Mouse (Mus musculus) heart, adult 11 months (tissue): ENCODE measurements around the gene Fbxl4.

ENCODE experiments used
- DNase-seq: peaks from one replicate; pipeline ENCODE4 v3.0.0; 2022

The Fbxl4 gene

GRCm38 (mm10) chr4:22357266-22357930 is at the start of gene Fbxl4:
Gene Fbxl4, plus strand, starts transcription at chr4:22357543.
- DNase-seq = peak; percentile 99

DNA sequence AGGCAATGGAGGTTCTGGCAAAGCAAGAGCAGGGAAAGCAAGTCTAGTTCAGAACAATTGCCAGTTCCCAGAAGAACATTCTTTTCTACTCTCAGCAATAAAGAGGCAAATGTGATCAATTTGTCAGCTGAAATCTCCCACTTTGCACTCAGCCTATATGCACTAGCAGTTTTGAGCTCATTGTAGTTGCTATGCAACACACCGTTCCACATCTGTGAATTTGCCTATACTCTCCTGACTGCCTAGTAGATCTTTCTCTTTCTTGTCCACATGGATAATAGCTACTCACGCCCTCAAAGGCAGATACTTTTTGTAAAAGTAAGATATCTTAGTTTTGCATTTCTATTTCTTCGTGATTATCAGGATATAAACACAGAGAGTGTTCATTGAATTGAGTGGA is 42.8 kb upstream of the Fbxl4 start:
- DNase-seq = no peak

- peak; percentile 66 for DNase-seq
Observed at GRCm38 (mm10) chr4:22342816-22343573, 14.3 kb upstream of the Fbxl4 start.

DNA sequence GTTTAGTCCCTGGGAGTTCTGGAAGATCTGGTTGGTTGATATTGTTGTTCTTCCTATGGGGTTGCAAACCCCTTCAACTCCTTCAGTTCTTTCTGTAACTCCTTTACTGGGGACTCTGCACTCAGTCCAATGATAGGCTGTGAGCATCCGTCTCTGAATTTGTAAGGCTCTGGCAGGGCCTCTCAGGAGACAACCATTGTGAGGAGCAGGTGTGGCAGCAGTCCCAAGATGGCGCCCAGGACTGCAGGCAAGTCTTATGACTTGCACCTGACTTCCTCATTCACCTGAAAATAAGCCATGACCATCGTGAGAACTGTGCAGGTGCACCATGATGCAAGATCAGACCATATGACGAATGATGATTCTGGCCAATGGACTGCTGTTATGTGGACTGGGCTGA is 8.3 kb upstream of the Fbxl4 start:
- DNase-seq = peak; percentile 82

GRCm38 (mm10) chr4:22357931-22358300 is 573 bp downstream of the Fbxl4 start:
- DNase-seq = no peak

GRCm38 (mm10) chr4:22358487-22358886 is 1.1 kb downstream of the Fbxl4 start:
- peak; percentile 89 for DNase-seq

- peak; percentile 49 for DNase-seq
Observed at GRCm38 (mm10) chr4:22367368-22367767, 10.0 kb downstream of the Fbxl4 start.

GRCm38 (mm10) chr4:22378516-22378915 is 21.2 kb downstream of the Fbxl4 start:
- no peak for DNase-seq

DNA sequence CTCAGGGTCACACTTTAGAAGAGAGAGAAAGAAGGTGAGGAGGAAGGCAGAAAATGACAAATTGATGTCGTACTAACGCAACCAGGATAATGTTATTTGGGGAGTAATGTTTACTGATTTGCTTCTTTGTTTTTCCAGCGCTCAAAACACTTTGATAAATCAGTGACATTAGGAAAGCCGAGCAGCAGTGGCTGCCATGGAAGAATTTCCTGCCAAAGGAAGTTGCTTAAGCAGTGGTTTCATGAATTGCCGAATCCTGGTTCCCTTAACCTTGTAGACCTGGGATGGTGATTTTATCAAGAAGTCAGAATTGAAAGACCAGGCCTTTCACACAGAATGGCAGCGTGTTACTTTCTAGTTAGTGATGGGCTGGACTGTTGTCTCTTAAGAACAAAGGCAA is 23.3 kb downstream of the Fbxl4 start:
- DNase-seq = peak; percentile 58

DNA sequence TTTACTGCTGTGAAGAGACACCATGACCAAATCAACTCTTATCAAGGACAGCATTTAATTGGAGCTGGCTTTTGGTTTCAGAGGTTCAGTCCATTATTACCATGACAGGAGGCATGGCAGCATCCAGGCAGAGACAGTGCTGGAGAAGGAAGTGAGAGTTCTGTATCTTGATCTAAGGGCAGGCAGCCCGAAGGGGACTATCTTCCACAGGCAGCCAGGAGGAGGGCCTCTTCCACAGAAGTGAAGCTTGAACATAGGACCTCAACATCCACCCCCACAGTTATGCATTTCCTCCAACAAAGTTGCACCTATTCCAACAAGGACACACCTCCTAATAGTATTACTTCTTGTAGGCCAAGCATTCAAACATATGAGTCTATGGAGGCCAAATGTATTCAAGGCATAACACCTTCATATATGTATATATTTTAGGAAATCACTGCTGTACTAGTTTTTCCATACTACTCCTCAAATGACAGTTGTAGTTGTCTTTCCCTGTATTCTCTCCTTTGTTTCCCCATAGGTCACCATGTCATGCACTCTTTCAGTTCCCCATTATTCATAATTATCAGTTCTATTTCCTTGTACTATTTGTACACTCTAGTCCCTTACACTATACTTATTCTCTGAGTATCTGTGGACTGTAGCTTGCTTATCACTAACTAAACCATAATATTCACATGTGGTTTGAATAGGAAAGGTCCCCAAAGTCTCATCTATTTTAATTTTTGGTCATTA is 26.4 kb downstream of the Fbxl4 start:
- DNase-seq = peak; percentile 59

DNA sequence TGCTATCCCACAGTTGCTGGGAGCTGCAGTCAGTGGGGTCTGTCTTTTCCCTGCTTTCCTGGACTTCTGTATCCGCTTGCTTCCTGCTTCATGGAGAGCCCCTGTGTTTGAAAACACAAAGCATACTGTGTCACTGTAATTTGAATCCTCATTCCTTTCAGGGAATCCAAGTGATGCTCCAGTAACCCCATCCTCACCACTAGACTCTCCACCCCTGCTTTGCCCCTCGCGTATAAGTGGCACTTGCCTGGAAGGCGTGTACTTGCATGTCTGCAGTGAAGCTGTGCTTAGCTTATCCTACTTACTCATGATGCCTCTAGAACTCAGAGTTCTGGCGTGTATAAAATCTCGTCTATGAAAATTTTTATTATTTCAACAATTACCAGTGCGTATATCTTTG is 32.7 kb downstream of the Fbxl4 start:
- DNase-seq = peak; percentile 15

- peak; percentile 71 for DNase-seq
Observed at GRCm38 (mm10) chr4:22392777-22393473, 35.6 kb downstream of the Fbxl4 start.

DNA sequence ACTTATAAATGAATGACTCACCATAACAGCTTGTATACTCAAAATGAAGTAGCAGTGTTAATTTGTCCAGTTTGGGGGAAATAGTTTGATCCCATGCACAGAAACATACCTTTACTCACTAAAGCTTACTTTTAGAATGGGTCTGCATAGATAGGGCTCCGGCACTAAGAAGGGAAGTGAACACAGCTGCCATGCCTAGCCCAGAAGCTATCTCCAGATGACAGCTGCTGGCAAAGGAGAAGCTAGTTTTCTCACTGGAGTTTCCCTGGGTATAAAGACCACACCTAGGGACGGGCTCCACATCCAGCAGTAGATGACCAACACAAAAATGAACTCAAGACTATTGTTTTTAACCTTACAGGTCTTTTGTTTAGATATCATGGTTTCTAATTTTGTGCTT is 38.1 kb downstream of the Fbxl4 start:
- no peak for DNase-seq

DNA sequence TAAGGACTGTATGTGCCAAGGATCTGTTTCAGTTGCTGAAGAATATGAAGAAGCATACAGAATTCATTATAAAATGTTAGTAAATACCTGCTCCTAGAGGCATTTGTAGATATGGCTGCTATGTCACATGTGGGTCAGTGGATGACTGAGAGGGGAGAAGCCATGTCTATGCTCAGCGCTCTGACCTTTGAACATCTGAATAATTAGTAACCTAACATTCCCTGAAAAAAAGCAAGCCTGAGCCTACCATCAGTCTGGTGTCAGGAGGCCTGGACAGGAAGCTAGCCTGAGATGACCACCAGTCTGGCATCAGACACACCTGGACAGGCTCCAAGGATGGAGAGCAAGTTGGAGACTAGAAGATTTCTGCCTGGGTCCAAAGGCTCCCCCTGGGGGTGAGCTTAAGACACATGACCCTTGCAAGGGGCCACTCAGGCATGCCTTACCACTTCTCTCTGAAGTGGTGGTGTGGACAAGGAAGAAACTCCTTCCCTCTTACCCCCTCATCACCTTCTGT is 39.2 kb downstream of the Fbxl4 start:
- no peak for DNase-seq

DNA sequence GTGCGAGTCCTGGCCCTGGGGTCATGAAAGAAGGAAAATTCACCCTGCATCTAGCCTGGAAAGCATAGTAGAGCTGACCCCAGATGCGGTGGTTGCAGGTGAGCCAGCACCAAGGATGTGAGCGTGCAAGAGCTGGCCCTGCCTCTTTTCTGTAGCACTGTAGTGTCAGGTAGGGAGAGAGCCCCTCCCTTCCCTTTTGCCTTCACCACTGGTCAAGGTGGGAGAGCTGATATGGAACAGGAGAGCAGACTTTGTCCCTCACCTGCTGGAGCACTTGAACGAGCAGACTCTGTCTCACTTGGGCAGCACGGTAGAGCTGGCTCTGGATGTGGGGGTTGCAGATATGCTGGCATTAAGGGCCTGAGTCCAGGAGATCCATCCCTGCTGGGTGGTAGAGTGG is 39.7 kb downstream of the Fbxl4 start:
- DNase-seq = no peak

DNA sequence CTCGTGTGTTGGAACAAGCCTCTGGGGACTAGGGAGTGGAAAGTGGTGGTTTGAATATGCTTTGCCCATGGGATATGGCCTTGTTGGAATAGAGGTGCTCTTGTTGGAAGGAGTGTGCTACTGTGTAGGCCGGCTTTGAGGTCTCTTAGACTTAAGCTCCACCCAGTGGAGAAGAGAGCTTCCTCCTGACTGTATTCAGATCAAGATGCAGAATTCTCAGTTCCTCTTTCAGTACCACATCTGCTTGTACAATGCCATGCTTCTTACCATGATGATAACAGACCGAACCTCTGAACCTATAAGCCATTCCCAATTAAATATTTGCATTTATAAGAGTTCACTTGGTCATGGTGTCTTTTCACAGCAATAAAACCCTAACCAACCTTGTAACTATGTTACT is 44.7 kb downstream of the Fbxl4 start:
- no peak for DNase-seq

DNA sequence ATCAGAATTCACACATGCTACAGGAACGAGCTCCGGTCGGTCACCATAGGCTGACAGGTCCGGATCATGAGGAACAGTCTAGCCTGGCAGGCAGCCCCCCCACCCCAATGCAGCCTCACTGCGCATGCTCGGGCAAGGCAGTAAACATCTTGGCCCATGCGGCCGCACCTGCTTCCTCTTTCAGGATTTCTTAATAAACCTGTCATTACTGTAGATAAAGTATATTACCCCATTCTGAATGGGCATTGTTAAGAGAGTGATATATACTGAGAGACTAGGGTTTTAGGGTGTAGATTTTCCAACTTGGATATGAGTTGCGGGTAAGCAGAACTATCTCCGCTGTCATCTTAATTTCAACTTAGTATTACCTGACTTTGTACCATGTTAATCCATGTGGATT is 45.6 kb downstream of the Fbxl4 start:
- DNase-seq = no peak

DNA sequence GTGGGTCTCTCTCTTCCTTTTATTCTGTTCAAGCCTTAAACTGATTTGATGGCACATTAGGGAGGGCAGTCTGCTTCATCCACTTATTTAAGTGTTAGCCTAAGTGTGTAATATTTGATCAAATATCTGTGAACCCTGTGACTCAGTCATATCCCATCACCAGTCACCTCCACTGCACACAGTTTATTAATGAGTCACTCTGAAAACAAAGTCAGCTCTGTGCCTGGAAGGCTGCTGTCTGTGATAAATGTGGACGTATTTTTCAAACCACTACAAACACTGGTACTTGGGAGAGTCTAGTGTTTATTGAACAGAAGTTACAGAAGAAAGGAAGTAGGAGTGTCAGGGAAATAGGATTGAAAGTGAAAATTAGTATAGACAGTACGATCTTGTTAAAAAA is 63.3 kb downstream of the Fbxl4 start:
- no peak for DNase-seq

DNA sequence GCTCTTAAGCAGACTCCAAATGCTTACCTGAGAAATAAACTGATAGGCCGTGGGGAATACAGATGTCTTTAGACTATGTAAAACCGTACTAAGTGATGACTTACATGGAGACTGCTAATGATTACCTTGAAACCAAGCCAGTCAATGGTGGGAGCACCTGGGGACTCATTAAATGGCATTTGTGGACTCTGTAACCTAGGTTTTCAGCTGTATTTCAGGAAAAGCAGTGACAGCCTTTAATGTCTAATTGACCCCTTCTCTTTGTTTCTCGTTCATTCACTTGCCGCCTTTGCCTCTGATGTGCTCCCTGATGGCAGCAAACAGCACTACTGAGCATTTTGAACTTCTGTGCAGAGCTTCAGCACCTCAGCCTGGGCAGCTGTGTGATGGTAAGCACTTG is 65.1 kb downstream of the Fbxl4 start:
- no peak for DNase-seq

GRCm38 (mm10) chr4:22428150-22428549 is 70.8 kb downstream of the Fbxl4 start:
- DNase-seq = no peak

GRCm38 (mm10) chr4:22469575-22469974 is 112.2 kb downstream of the Fbxl4 start:
- DNase-seq = no peak

DNA sequence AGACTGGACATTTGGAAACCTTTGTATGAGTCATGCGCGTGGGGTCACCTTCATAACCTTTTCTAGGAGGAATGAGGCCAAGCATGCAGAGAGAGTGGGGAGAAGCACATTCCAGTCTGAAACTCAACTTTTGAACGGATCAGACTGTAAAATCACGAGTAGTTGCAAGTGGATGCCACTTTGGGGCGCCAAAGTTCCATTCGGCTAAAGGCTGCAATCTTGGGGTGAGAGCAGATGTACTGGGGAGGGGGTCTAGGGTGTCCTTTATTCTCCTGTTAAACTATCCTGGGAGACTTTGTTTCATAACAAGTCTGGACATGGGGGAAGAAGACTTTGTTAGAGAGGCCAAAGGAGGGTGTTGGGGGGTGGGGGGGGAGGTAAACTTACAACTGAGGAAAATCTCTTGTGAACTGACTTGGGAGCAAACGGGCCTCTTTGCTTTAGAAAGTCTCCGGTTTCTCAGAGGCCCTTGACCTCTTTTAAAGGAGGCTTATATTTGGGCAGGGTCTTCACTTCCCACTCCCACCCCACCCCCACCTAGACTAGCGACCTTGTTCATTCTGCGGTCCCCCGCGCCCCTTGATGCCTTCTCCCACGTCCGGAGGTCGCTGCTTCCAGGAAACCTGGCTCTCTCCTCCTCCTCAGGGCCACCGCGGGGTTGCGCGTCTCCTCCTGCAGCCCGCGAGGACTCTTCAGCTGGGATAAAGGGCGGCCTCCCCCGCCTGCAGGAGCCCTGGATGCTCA is 119.8 kb downstream of the Fbxl4 start:
- DNase-seq = no peak
